Mouse (Mus musculus): ENCODE data around the gene Lrrc26. TPM values are rescaled to one million over a fixed set of nuclear protein-coding genes. Genes with fewer than 3 reads are reported as not detected.

Gene Lrrc26
- total RNA-seq, 2 experiments from 2014 or later, result not detected

Other genes with a start within 250 kb of the Lrrc26 start
- 10 to 100 TPM; 53.4 to 68.3 TPM for gene Nsmf, start 235.6 kb upstream of the Lrrc26 start, total RNA-seq (2021)
- gene Entpd8, start 209.6 kb upstream of the Lrrc26 start, total RNA-seq (2021), result 1 to 10 TPM; 7.0 to 9.7 TPM
- not detected for gene Noxa1, start 194.8 kb upstream of the Lrrc26 start, total RNA-seq (2021)
- gene Nrarp, start 109.2 kb upstream of the Lrrc26 start, total RNA-seq (2021), result 10 to 100 TPM; 15.1 to 15.5 TPM
- gene Tor4a, start 93.0 kb upstream of the Lrrc26 start, total RNA-seq (2021), result 10 to 100 TPM; 13.9 to 19.5 TPM
- 10 to 100 TPM; 46.3 to 48.8 TPM for gene Nelfb, start 78.4 kb upstream of the Lrrc26 start, total RNA-seq (2021)
- gene Stpg3, start 75.3 kb upstream of the Lrrc26 start, total RNA-seq (2021), result not detected
- not detected for gene Fam166a, start 71.2 kb upstream of the Lrrc26 start, total RNA-seq (2021)
- 100 to 1,000 TPM; 264 to 293 TPM for gene Tubb4b, start 65.2 kb upstream of the Lrrc26 start, total RNA-seq (2021)
- gene Slc34a3, start 55.6 kb upstream of the Lrrc26 start, total RNA-seq (2021), result not detected
- gene Rnf224, start 53.1 kb upstream of the Lrrc26 start, total RNA-seq (2021), result not detected
- gene Rnf208, start 47.7 kb upstream of the Lrrc26 start, total RNA-seq (2021), result 1 to 10 TPM; 6.4 to 7.3 TPM
- not detected for gene Cysrt1, start 47.5 kb upstream of the Lrrc26 start, total RNA-seq (2021)
- gene AL732309.1, start 43.1 kb upstream of the Lrrc26 start, total RNA-seq (2021), result 1 to 10 TPM; 2.3 to 3.3 TPM
- gene Tmem203, start 34.5 kb upstream of the Lrrc26 start, total RNA-seq (2021), result 10 to 100 TPM; 27.7 to 31.0 TPM
- gene Tprn, start 27.3 kb upstream of the Lrrc26 start, total RNA-seq (2021), result 10 to 100 TPM; 11.2 to 11.4 TPM
- gene Ssna1, start 17.5 kb upstream of the Lrrc26 start, total RNA-seq (2021), result 10 to 100 TPM; 48.0 to 52.2 TPM
- 10 to 100 TPM; 61.0 to 73.1 TPM for gene Anapc2, start 17.4 kb upstream of the Lrrc26 start, total RNA-seq (2021)
- gene Tmem210, start 1.8 kb upstream of the Lrrc26 start, total RNA-seq (2021), result not detected
- gene Grin1, start 29.3 kb downstream of the Lrrc26 start, total RNA-seq (2021), result 1 to 10 TPM; 7.3 to 9.6 TPM
- gene Man1b1, start 42.4 kb downstream of the Lrrc26 start, total RNA-seq (2021), result 10 to 100 TPM; 41.5 to 41.9 TPM
- gene Dpp7, start 66.4 kb downstream of the Lrrc26 start, total RNA-seq (2021), result 10 to 100 TPM; 15.4 to 19.1 TPM
- gene Uap1l1, start 75.8 kb downstream of the Lrrc26 start, total RNA-seq (2021), result 10 to 100 TPM; 11.2 to 11.8 TPM
- 1 to 10 TPM; 3.3 to 5.3 TPM for gene Sapcd2, start 82.4 kb downstream of the Lrrc26 start, total RNA-seq (2021)
- gene Entpd2, start 106.0 kb downstream of the Lrrc26 start, total RNA-seq (2021), result 10 to 100 TPM; 11.7 to 15.1 TPM
- 10 to 100 TPM; 67.8 to 83.9 TPM for gene Npdc1, start 109.4 kb downstream of the Lrrc26 start, total RNA-seq (2021)
- gene Fut7, start 133.4 kb downstream of the Lrrc26 start, total RNA-seq (2021), result 1 to 10 TPM in 1 of 2 experiments, under 1 TPM in 1; 0.67 to 1.1 TPM
- gene Abca2, start 138.8 kb downstream of the Lrrc26 start, total RNA-seq (2021), result 10 to 100 TPM; 21.1 to 27.4 TPM
- gene Clic3, start 166.9 kb downstream of the Lrrc26 start, total RNA-seq (2021), result under 1 TPM; 0.90 to 0.91 TPM
- 10 to 100 TPM; 33.1 to 42.3 TPM for gene Paxx, start 171.2 kb downstream of the Lrrc26 start, total RNA-seq (2021)
- gene Ptgds, start 180.1 kb downstream of the Lrrc26 start, total RNA-seq (2021), result 1 to 10 TPM; 3.8 to 3.9 TPM
- not detected for gene Lcn12, start 204.0 kb downstream of the Lrrc26 start, total RNA-seq (2021)
- gene Fbxw5, start 210.8 kb downstream of the Lrrc26 start, total RNA-seq (2021), result 10 to 100 TPM; 73.1 to 88.8 TPM
- 10 to 100 TPM; 16.8 to 42.9 TPM for gene C8g, start 211.8 kb downstream of the Lrrc26 start, total RNA-seq (2021)

Data from adrenal gland, postnatal 10 days (tissue).